Mouse (Mus musculus): ENCODE measurements around the gene Zic2.

DNA sequence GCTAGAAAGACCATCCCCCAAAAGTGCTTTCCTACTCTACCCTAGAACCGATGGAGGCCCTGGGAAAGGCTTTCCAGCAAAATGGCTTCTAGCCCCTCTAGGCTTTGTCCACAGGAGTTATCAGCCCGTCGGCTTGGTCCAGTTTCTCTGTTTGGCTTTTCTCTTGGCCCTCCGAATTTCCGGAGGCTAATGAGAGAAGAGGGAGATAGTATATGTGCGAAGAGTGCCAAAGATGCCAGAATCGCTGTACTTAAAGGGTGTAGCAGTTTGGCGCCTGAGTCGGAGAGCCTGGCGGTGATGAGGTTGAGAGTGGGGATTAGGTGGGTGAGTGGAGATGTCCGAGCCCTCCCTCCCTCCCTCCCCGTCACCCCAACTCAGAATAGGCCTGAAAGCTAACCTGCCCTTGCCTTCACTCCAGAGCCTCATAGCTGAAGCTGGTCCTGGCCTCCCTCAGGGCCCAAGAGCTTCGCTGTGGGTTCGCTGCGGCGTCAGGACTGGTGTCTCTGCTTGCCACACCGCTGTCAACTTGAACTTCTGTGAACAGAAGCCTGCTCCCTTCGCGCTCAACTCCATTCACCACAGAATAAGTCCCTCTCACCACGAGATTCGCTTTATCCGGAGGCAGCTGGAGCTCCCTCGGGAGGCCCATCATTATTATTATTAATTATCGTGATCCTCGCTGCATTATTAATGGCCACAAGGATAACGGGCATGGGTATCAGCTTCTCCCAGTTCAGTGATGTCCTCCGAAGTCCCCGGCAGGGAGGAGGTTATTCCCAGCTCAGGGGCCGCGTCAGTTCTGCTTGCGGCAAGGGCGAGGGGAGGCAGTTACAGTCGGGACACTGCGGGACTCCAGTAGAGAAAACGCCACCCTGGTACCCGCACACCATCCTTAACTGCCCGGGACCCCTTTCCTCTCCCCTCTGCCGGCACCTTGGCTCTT is 7.1 kb downstream of the Zic2 start:
- TF ChIP-seq POLR2A (IDR thresholded peaks at IDR 0.05; ENCODE audit: borderline replicate concordance, extremely low read depth, insufficient read depth, insufficient read length, poor library complexity, severe bottlenecking) (no peak), CTCF (IDR thresholded peaks at IDR 0.05; ENCODE audit: borderline replicate concordance, extremely low read depth, insufficient read depth, insufficient read length) (no peak)
